Mouse (Mus musculus) intestine, embryonic 14.5 days (tissue): ENCODE measurements at regions not wholly inside any gene's neighbourhood (a gene's known extent, or its start where the extent isn't known, plus 50 kb on each side); places are given as distances from the start of the nearest gene placed in this dataset.

Source experiments
- ATAC-seq: fragments of 200-750 bp; cut with Nextera tagmentation; replicated peaks from 2 replicates; pipeline ENCODE4 v1.8.0; 2017; ENCODE audit warnings: low read depth, moderate number of reproducible peaks, moderate TSS enrichment, moderate library complexity; ENCODE audit not compliant: low FRiP score, low TSS enrichment
- DNase-seq: peaks from one replicate; pipeline ENCODE4 v3.0.0-alpha.2; 2018; ENCODE audit warnings: low spot score
- H3K27ac ChIP-seq: fragments of 300-500 bp; sonication (generic); 2 replicates; pipeline ENCODE4 v1.5.1; 2014; ENCODE audit warnings: low read depth, mild to moderate bottlenecking, control low read depth
- H3K27me3 ChIP-seq: fragments of 300-500 bp; sonication (generic); replicated peaks from 2 replicates; pipeline ENCODE4 v1.6.1; 2014; ENCODE audit warnings: low read length, control low read depth; ENCODE audit not compliant: control insufficient read depth, insufficient read depth
- H3K36me3 ChIP-seq: fragments of 300-500 bp; sonication (generic); 2 replicates; pipeline ENCODE4 v1.6.1; 2014; ENCODE audit warnings: low read length, control low read depth; ENCODE audit not compliant: control insufficient read depth, insufficient read depth
- H3K4me1 ChIP-seq: fragments of 300-500 bp; sonication (generic); replicated peaks from 2 replicates; pipeline ENCODE4 v1.6.1; 2014; ENCODE audit warnings: low read length, control low read depth, mixed read lengths; ENCODE audit not compliant: control insufficient read depth, insufficient read depth
- H3K4me2 ChIP-seq: fragments of 300-500 bp; sonication (generic); 2 replicates; pipeline ENCODE4 v1.6.1; 2014; ENCODE audit warnings: low read length
- H3K4me3 ChIP-seq: fragments of 300-500 bp; sonication (generic); 2 replicates; pipeline ENCODE4 v1.5.1; 2014; ENCODE audit warnings: low read depth, low read length, control low read depth, mixed read lengths
- H3K9ac ChIP-seq: fragments of 300-500 bp; sonication (generic); 2 replicates; pipeline ENCODE4 v1.6.1; 2014; ENCODE audit warnings: mild to moderate bottlenecking, low read length
- H3K9me3 ChIP-seq: fragments of 300-500 bp; sonication (generic); 2 replicates; pipeline ENCODE4 v1.6.1; 2016; ENCODE audit warnings: low read length, control low read depth; ENCODE audit not compliant: control insufficient read depth
- WGBS: fragments of 180-500 bp; shearing (Covaris S2); extraction: QIAGEN DNeasy Blood & Tissue Kit; methylation state at CpG from one replicate; pipeline ENCODE4 v1.1.7; 2014; 5-methylcytosine and 5-hydroxymethylcytosine counted together

DNA sequence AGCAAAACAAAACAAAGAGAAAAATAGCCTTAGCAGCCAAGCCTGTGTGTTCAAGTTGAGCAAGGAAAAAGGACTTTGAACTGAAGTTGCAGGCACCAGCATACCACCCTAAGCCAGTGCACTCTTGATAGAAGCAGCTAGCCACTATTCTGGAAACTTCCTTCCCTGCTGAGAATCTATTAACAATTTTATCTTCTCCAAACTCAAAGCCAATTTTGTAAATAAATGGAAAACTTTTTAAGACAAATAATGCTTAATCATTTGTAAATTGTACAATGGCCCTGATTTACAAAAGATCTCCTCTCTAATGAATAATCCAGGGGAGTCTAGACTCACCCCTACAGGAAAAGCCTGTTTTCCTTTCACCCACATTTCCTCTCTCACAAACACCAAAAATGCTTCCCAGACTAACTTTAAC, 146.7 kb upstream of the Cited2 start:
- no peak for DNase-seq
- Histone ChIP-seq H3K9ac (no peak overlapping the region), H3K27ac (peak overlapping the region; percentile 55; the same call in 1 of the 2 replicates), H3K36me3 (no peaks in the 10 kb centered on the region), H3K4me3 (no peak overlapping the region), H3K27me3 (no peaks in the 10 kb centered on the region), H3K9me3 (no peaks in the 10 kb centered on the region), H3K4me2 (no peak overlapping the region), H3K4me1 (peaks cover 9% of the 10 kb centered on the region; the same call in 1 of the 2 replicates)
- no peak for ATAC-seq

DNA sequence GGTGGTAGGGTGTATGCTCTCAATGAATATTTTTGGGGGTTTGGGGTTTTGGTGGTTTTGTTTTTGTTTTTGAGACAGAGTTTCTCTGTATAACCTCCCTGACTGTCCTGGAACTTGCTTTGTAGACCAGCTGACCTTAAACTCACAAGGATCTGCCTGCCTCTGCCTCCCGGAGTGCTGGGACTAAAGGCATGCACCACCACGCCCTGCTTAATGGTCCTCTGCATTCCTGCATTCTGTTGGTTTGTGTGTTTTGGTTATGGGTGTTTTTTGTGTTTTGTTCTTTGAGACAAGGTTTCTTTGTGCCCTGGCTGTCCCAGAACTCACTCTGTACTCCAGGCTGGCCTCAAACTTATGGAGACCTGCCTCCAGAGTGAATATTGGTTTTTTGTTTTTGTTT, 143.6 kb upstream of the Cited2 start:
- DNase-seq, result no peak
- ATAC-seq, result no peak

DNA sequence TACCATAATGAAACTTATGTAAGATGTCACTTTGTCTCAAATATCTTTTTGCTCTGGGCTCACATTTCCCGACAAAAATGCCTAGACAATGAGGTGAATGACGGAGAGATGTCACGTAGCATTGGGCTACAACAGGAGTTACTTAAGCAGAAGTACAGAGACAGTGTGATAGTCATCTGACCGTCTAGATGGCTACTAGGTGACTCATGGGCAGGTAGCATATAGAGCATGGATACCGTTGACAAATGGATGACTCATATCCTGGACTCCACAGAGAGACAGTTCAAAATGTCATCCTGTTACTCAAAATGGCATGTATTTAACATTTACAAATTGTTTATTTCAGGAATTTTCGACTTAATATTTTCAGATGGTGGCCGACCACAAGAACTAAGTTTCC, 138.2 kb upstream of the Cited2 start:
- 88% methylated on average over 7 of the region's 7 CpGs for WGBS

More for the DNA sequence above, 143.6 kb upstream of the Cited2 start:
- Histone ChIP-seq H3K4me1 (peaks cover 9% of the 10 kb centered on the region; the same call in 1 of the 2 replicates), H3K36me3 (no peaks in the 10 kb centered on the region), H3K4me2 (no peak overlapping the region), H3K27ac (no peak overlapping the region), H3K4me3 (no peak overlapping the region), H3K9me3 (no peaks in the 10 kb centered on the region), H3K9ac (no peak overlapping the region), H3K27me3 (no peaks in the 10 kb centered on the region)
- WGBS, result 79% methylated on average over 2 of the region's 2 CpGs

DNA sequence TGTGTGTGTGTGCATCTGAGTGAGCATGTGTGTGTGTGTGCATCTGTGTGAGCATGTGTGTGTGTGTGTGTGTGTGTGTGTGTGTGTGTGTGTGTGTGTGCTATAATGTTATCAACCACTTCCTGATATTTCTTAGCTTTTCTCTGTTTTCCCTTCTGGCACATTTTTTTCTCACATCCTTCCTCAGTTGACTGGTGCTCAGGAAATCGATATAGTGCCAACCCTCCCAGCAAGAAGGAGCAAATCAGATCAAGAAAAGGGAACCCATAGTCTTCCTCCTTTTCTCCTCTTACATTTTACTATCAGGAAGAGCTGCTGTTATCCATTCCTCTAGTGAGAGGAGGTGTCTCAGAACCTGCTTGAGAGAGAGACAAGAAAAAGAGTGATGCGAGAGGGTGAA, 136.1 kb upstream of the Cited2 start:
- Histone ChIP-seq H3K27ac (no peak overlapping the region), H3K27me3 (no peaks in the 10 kb centered on the region), H3K4me3 (no peak overlapping the region), H3K36me3 (no peaks in the 10 kb centered on the region), H3K4me1 (no peaks in the 10 kb centered on the region), H3K4me2 (no peak overlapping the region), H3K9me3 (no peaks in the 10 kb centered on the region), H3K9ac (no peak overlapping the region)
- 93% methylated on average over 2 of the region's 2 CpGs for WGBS
- DNase-seq (no peak), ATAC-seq (no peak)

More for the DNA sequence above, 138.2 kb upstream of the Cited2 start:
- H3K9me3 ChIP-seq, result no peaks in the 10 kb centered on the region
- no peaks in the 10 kb centered on the region for H3K36me3 ChIP-seq
- no peak overlapping the region for H3K27ac ChIP-seq
- no peak overlapping the region for H3K9ac ChIP-seq
- H3K4me1 ChIP-seq, result no peaks in the 10 kb centered on the region
- H3K27me3 ChIP-seq, result no peaks in the 10 kb centered on the region
- no peak overlapping the region for H3K4me3 ChIP-seq
- H3K4me2 ChIP-seq, result no peak overlapping the region
- DNase-seq (no peak), ATAC-seq (no peak)

DNA sequence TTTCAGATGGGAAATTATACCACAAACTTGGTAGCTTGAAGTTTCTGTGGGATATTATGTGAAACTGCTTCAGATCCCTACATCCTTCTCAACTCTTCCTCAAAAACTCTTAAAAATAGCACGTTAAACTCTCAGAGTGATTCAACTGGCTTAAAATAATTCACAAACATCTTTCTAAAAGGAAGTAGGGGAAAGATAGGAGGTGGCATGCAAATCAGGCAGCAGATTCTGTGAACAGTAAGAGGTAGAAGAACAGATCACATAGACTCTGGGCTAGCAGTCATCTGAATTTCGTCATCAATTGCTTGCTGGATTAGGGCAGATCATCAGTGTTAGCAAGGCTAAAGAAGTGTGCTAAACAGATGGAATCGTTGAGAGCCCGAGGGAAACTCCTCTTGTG, 133.9 kb upstream of the Cited2 start:
- Histone ChIP-seq H3K4me1 (no peaks in the 10 kb centered on the region), H3K27me3 (no peaks in the 10 kb centered on the region), H3K36me3 (no peaks in the 10 kb centered on the region), H3K27ac (no peak overlapping the region), H3K4me3 (no peak overlapping the region), H3K9me3 (no peaks in the 10 kb centered on the region), H3K9ac (no peak overlapping the region), H3K4me2 (no peak overlapping the region)
- 80% methylated on average over 4 of the region's 4 CpGs for WGBS
- ATAC-seq (no peak), DNase-seq (no peak)

DNA sequence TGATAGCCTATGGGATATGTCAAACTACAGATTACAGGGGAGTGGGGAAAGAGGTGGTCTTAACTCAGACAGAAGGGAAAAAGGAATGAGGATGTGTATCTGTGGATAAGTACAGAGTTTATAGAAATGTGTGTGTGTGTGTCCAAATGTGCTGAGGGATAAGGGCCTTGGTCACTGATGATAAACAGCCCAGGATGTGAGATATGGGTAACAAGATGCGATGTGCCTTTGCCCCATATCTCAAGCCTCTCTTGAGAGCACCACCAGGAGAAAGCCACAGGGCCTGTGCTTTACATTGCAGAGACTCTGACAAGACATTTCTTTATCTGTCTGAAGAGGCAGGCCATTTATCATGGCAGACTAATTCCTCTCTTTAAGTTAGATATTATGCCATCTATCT, 132.8 kb upstream of the Cited2 start:
- Histone ChIP-seq H3K36me3 (no peaks in the 10 kb centered on the region), H3K27ac (no peak overlapping the region), H3K9ac (no peak overlapping the region), H3K9me3 (no peaks in the 10 kb centered on the region), H3K4me3 (no peak overlapping the region), H3K4me1 (no peaks in the 10 kb centered on the region), H3K27me3 (no peaks in the 10 kb centered on the region), H3K4me2 (no peak overlapping the region)
- WGBS, result 87% methylated on average over 1 of the region's 1 CpGs
- DNase-seq (no peak), ATAC-seq (no peak)

DNA sequence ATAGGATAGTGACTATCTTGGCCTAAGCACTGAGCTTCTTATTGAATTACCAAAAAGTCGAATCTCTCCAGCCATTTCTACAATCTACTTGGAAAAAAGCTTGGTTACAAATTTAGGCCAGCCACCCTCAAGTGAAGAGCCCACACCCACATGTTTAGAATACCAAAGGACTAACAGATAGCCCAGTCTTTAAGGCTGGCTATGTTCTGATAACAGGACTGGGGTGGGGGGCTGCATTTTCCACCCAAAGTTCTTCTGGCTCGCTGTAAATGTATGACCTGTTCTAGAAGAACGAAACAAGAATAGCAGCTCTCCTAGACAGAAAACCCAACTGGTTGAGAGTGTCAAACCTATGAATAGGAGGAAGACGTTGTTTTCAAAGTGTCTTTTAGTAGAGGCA, 130.6 kb upstream of the Cited2 start:
- Histone ChIP-seq H3K4me1 (no peaks in the 10 kb centered on the region), H3K27me3 (no peaks in the 10 kb centered on the region), H3K4me3 (no peak overlapping the region), H3K27ac (no peak overlapping the region), H3K36me3 (no peaks in the 10 kb centered on the region), H3K9me3 (no peaks in the 10 kb centered on the region), H3K9ac (no peak overlapping the region), H3K4me2 (no peak overlapping the region)
- ATAC-seq (no peak), DNase-seq (no peak)
- WGBS, result 85% methylated on average over 4 of the region's 4 CpGs

DNA sequence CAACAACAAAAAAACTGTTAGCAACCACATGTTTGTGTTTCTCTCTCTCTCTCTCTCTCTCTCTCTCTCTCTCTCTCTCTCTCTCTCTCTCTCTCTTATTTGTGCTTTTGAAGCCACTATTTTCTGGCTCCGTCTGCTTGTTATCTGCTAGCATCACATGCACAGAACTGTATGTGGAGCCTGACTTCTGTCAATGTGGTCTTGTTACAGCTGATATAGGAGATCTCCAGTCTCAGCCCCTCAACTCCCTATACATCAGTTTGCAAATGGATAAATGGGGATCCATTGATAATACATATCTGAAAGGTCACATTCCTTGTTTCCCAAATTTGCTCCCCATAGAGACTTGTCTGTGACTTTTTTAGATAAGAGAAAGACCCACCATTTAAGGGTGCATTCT, 126.9 kb upstream of the Cited2 start:
- no peak overlapping the region for H3K4me3 ChIP-seq
- no peak overlapping the region for H3K9ac ChIP-seq
- DNase-seq, result no peak
- H3K9me3 ChIP-seq, result no peaks in the 10 kb centered on the region
- WGBS, result 70% methylated on average over 1 of the region's 1 CpGs
- no peak for ATAC-seq
- H3K27me3 ChIP-seq, result no peaks in the 10 kb centered on the region
- no peaks in the 10 kb centered on the region for H3K4me1 ChIP-seq
- no peaks in the 10 kb centered on the region for H3K36me3 ChIP-seq
- H3K4me2 ChIP-seq, result no peak overlapping the region
- H3K27ac ChIP-seq, result no peak overlapping the region

DNA sequence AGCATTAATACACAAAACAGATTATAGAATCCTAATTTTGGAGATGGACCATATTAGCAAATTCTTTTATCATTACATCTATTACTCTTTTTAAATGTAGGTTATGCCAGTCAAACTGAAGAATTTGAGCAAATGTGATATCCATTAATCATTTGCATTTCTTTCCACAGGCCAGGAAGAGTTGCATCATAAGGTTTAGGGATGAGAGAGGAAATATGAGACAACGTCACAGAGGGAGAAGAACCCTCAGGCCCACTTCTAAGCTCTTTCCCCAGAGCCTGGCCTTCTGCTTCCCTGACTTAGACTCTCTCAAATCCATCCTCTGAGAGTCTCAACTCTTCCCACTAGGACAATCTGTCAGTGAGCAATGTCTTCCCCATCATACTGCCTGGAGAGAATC, 126.3 kb upstream of the Cited2 start:
- DNase-seq, result no peak
- WGBS, result 58% methylated on average over 1 of the region's 1 CpGs
- ATAC-seq, result no peak
- no peak overlapping the region for H3K4me3 ChIP-seq
- no peaks in the 10 kb centered on the region for H3K9me3 ChIP-seq
- no peaks in the 10 kb centered on the region for H3K36me3 ChIP-seq
- no peaks in the 10 kb centered on the region for H3K27me3 ChIP-seq
- H3K4me1 ChIP-seq, result no peaks in the 10 kb centered on the region
- H3K4me2 ChIP-seq, result no peak overlapping the region
- H3K27ac ChIP-seq, result no peak overlapping the region
- H3K9ac ChIP-seq, result no peak overlapping the region
